Mouse (Mus musculus): Measurements from ENCODE around the gene Ccn1.

The Ccn1 gene

DNA sequence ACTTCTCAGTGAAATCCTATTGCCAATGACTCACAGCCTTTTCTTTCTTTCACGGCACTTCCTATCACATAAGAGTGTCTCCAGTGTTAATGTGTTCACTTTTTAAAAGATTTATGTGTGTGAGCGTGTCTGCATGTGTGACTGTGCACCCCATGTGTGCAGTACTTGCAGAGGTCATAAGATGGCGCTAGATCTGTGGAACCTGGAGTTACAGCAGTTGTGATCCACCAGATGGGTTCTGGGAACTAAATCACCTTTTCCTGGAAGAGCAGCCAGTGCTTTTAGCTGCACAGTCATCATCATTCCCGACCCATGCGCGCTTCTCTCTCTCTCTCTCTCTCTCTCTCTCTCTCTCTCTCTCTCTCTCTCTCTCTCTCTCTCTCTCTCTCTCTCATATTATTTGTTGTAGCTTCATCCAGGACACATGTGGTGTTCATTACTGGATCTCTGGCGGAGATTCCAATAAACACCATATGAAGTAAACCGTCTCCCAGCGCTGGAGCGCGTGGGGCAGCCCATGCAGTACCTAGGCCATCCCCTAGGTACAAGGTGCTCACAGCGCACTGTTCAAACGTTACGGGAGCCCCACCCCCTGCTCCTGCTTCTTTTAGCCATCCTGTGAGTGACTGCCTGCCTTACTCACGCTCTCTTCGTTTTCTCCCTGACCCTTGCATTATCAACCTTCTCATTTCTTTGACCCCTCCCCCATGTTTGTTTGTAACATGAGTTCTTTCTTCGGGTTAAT lies 30.0 kb downstream of the Ccn1 start:
- no peak for DNase-seq (ENCODE audit: low spot score in 2 of 2)

GRCm38 (mm10) chr3:145618299-145618698 lies 31.5 kb downstream of the Ccn1 start:
- no peak for DNase-seq (ENCODE audit: low spot score in 2 of 2)

DNA sequence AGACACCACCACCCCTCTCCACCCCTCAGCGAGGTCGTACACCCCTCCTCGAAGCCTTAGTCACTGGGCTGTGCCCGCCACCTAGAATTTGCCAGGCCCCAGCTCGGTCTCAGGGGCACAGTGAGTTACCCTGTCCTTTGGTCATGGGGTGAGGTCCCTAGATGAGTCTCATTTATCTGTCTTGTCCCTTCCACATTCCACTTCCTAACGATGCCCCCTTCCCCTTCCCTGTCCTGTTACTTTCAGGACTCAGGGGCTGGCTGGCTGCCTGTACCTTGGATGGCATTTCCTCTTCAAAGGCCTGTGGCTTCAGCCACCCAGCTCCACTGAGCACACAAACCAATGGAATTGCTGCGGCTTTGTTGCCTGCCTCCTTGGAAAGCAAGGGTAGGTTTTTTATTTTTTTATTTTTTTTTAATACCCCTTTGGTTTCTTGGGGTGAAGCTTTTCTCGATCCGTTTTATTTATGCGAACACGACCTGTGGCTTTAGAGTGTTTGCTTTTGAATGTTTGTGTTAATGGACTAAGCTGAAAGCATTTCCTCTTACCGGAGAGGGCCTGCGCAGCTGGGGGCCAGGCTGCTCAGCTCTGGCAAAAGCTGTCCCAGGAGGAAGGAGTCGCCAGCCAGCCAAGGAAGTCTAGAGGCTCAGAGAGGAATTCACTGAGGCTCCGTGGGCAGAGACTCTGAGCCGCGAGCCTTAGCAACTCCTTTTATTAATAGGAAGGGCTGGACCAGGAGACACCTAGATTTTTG lies 35.2 kb downstream of the Ccn1 start:
- no peak for DNase-seq (ENCODE audit: low spot score in 2 of 2)

- DNase-seq (ENCODE audit: low spot score in 2 of 2), result no peak
These were observed 36.5 kb downstream of the Ccn1 start for GRCm38 (mm10) chr3:145613234-145613633.

DNA sequence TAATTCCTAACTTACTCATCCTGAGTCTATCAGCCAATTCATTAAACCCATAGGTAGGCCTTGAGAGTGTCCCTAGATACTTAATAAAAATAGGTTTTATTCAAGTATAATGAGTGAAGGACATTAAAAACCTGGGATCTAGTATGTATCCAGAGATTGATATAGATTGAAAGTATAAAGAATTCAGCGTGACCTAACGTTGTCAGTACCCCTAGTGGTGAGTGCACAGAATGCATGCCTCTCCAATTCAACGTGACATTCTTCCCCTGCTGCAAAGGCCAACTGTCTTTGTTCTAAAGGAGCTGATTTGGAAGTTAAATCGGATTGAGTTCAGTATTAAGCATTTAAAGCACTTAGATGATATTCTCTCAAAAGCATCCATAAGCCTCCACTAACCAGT lies 37.1 kb downstream of the Ccn1 start:
- no peak for DNase-seq (ENCODE audit: low spot score in 2 of 2)

GRCm38 (mm10) chr3:145608320-145608719 lies 41.5 kb downstream of the Ccn1 start:
- no peak for DNase-seq (ENCODE audit: low spot score in 2 of 2)

DNA sequence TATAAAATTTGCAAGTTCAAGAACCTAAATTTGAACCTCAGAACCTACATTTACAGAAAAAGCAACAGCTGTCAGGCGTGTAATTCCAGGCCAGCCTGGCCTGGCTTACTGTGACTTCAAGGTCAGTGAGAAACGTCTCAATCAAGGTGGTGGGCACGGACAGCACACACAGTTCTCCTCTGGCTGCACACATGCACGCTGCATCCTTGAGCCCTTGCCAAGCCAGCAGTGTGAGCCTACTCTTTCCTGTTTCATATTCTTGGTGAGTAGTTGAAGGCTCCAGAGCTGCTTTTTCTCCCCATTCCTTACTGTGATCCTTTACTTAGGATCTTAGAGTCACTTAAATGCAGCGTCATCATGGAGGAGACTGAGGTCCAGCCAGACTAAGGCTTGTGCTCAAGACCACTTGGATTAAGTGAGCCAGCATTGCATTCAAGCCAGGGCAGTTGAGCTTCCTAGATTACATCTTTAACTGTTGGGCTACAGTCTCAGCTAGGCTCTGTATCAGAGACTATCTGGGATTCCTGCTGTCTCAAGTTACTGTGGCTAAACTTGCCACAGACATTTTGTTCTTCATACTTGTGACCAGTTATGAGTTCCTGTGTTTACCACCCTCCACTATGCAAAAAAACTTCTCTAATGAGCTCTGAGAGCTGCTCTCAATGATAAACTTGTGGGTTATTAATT lies 44.2 kb downstream of the Ccn1 start:
- no peak for DNase-seq (ENCODE audit: low spot score in 2 of 2)

GRCm38 (mm10) chr3:145602410-145603206 lies 47.2 kb downstream of the Ccn1 start:
- DNase-seq (ENCODE audit: low spot score in 2 of 2), result peak; percentile 24 to 57

DNA sequence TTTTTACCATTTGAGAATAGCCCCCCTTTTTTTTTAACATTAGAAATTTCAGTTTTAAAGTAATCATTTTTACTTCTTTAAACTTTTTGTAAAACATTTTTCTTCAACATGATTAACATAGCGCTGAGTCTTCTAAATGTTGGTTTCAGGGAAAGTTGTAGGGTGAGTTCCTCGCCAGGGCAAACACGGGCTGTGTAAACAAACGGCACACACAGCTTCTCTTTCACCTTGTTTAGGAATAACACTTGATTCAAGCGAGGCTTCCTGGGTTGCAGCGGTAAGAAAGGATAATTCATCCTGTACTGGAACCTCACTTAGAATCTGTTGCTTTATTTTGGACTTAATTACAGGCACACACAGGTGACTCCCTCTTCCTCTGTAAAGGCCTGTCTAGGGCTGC lies 48.4 kb downstream of the Ccn1 start:
- DNase-seq (ENCODE audit: low spot score in 2 of 2), result no peak

- DNase-seq (ENCODE audit: low spot score in 2 of 2), result no peak
These were observed 49.0 kb downstream of the Ccn1 start for GRCm38 (mm10) chr3:145600801-145601200.

GRCm38 (mm10) chr3:145599059-145599458 lies 50.7 kb downstream of the Ccn1 start:
- DNase-seq (ENCODE audit: low spot score in 2 of 2), result no peak
